In the genomic region with DNA sequence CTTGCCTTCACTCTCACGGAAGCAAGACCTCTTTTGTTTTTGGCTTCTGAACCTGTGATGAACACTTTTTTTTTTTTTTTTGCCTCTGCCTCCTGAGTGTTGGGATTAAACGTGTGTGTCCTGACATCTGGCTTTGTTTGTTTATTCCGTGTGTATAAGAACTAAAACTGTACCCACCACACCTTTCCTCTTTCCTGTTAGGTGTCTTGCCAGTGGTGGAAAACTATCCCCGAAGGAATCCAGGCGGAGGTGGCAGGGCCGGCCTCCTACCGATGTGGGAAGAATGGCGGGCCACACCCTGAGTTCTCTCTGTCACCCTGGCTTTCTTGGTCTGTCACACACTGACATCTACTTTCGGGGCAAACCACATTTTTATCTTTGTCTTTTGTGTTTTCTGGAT, we compare ENCODE assay signal across 23 mouse cellular contexts. TPM values are rescaled to one million over a fixed set of nuclear protein-coding genes. Genes with fewer than 3 reads are reported as not detected.
DNase-seq lines count a peak whose midpoint lies in the region; ATAC-seq and TF ChIP-seq lines count a peak whose summit lies in the region.
"Had no signal": no experiment of that assay in that cellular context is flagged by ENCODE, and none has a peak within 500 bp of the region (broad histone marks: within the 10 kb centered on the region; RNA-seq: fewer than 3 reads in every experiment).

No protein-coding gene starts in this region.

- intact Hi-C loops in heart, postnatal 10 days (cut with DNase I): no loop called here

- DNase-seq in heart, adult 8-10 months (ENCODE audit: low spot score): peak; percentile 77
- no peak for DNase-seq in heart, postnatal 10 days
- DNase-seq in kidney, postnatal 36 days: peak; percentile 48 to 78
- no peak for DNase-seq in kidney, adult 11 months
- no peak for DNase-seq in ES-E14 (ENCODE audit: low read depth, low spot score)
- DNase-seq in forebrain, embryonic 14.5 days (ENCODE audit: low spot score): no peak
- DNase-seq: adrenal gland, postnatal 10 days; cerebellum, postnatal 10 days had no signal

- no peak overlapping the region for H3K4me3 ChIP-seq in ES-E14 (ENCODE audit: insufficient read depth in 1 of 2, low read depth in 1 of 2, low read length in 2 of 2, poor library complexity in 1 of 2, severe bottlenecking in 1 of 2)
- H3K4me3 ChIP-seq in brown adipose tissue, adult 24 weeks (ENCODE audit: insufficient read depth, low read depth, low read length): no peak overlapping the region
- no peak overlapping the region for H3K4me3 ChIP-seq in forebrain, embryonic 14.5 days (ENCODE audit: low read depth, low read length)
- H3K4me3 ChIP-seq: embryonic facial prominence, embryonic 12.5 days; forebrain, embryonic 15.5 days; hindbrain, embryonic 15.5 days; intestine, embryonic 15.5 days; limb, embryonic 12.5 days; liver, embryonic 12.5 days; lung, embryonic 15.5 days had no signal

- 78% methylated on average over 9 of the region's 9 CpGs for WGBS in forebrain, embryonic 14.5 days

- no peak for ATAC-seq in forebrain, embryonic 14.5 days
- ATAC-seq: activated CD4-positive, CD25-positive, alpha-beta regulatory T cell, adult 4 months; forebrain, embryonic 15.5 days; intestine, embryonic 15.5 days; liver, embryonic 12.5 days; Patski had no signal

- peaks cover 9 to 25% of the 10 kb centered on the region in 2 experiments for H3K4me1 ChIP-seq in ES-E14 (ENCODE audit: control insufficient read depth in 2 of 2, insufficient read depth in 2 of 2, low read length in 2 of 2, poor library complexity in 1 of 2)
- H3K4me1 ChIP-seq in brown adipose tissue, adult 24 weeks (ENCODE audit: control insufficient read depth, insufficient read depth, insufficient read length, low read length): peaks cover 23% of the 10 kb centered on the region
- peaks cover 19% of the 10 kb centered on the region for H3K4me1 ChIP-seq in forebrain, embryonic 14.5 days (ENCODE audit: control insufficient read depth, insufficient read depth, low read length)
- H3K4me1 ChIP-seq: intestine, embryonic 15.5 days; limb, embryonic 12.5 days; liver, embryonic 12.5 days had no signal

- no peaks in the 10 kb centered on the region for H3K27me3 ChIP-seq in forebrain, embryonic 14.5 days (replicated peaks; ENCODE audit: control insufficient read depth, insufficient read depth, low read length)
- H3K27me3 ChIP-seq: embryonic facial prominence, embryonic 12.5 days; forebrain, embryonic 15.5 days; hindbrain, embryonic 15.5 days; intestine, embryonic 15.5 days; limb, embryonic 12.5 days; lung, embryonic 15.5 days; Patski had no signal

- H3K36me3 ChIP-seq in ES-E14 (ENCODE audit: control insufficient read depth, insufficient read depth, low read length, poor library complexity, severe bottlenecking): no peaks in the 10 kb centered on the region
- no peaks in the 10 kb centered on the region for H3K36me3 ChIP-seq in forebrain, embryonic 14.5 days (ENCODE audit: control insufficient read depth, insufficient read depth, low read length)
- H3K36me3 ChIP-seq: embryonic facial prominence, embryonic 12.5 days; forebrain, embryonic 15.5 days; hindbrain, embryonic 15.5 days; intestine, embryonic 15.5 days; limb, embryonic 12.5 days; liver, embryonic 12.5 days; lung, embryonic 15.5 days had no signal

- H3K9me3 ChIP-seq in ES-E14 (ENCODE audit: control insufficient read depth, insufficient read depth, low read depth, low read length): no peaks in the 10 kb centered on the region
- no peaks in the 10 kb centered on the region for H3K9me3 ChIP-seq in forebrain, embryonic 14.5 days (replicated peaks; ENCODE audit: control insufficient read depth, low read length)
- H3K9me3 ChIP-seq: embryonic facial prominence, embryonic 12.5 days; forebrain, embryonic 15.5 days; hindbrain, embryonic 15.5 days; intestine, embryonic 15.5 days; limb, embryonic 12.5 days; liver, embryonic 12.5 days; lung, embryonic 15.5 days had no signal

- no peak overlapping the region for H3K4me2 ChIP-seq in forebrain, embryonic 14.5 days (ENCODE audit: low read length)
- H3K4me2 ChIP-seq: embryonic facial prominence, embryonic 12.5 days; forebrain, embryonic 15.5 days; hindbrain, embryonic 15.5 days; intestine, embryonic 15.5 days; limb, embryonic 12.5 days; liver, embryonic 12.5 days; lung, embryonic 15.5 days had no signal

- no peak overlapping the region for H3K9ac ChIP-seq in ES-E14 (ENCODE audit: insufficient read depth, low read depth, low read length, poor library complexity, severe bottlenecking)
- H3K9ac ChIP-seq in forebrain, embryonic 14.5 days (ENCODE audit: low read length): no peak overlapping the region
- H3K9ac ChIP-seq: embryonic facial prominence, embryonic 12.5 days; forebrain, embryonic 15.5 days; hindbrain, embryonic 15.5 days; intestine, embryonic 15.5 days; limb, embryonic 12.5 days; liver, embryonic 12.5 days; lung, embryonic 15.5 days had no signal

- H3K27ac ChIP-seq in ES-E14 (ENCODE audit: insufficient read depth, low read depth, low read length, poor library complexity, severe bottlenecking): no peak overlapping the region
- peak overlapping the region; percentile 90 for H3K27ac ChIP-seq in brown adipose tissue, adult 24 weeks (replicated peaks; ENCODE audit: low read depth, low read length)
- no peak overlapping the region for H3K27ac ChIP-seq in forebrain, embryonic 14.5 days (ENCODE audit: low read depth, low read length)
- H3K27ac ChIP-seq: embryonic facial prominence, embryonic 12.5 days; forebrain, embryonic 15.5 days; hindbrain, embryonic 15.5 days; intestine, embryonic 15.5 days; limb, embryonic 12.5 days; liver, embryonic 12.5 days; lung, embryonic 15.5 days had no signal

- in situ Hi-C loops in ES-E14 (cut with MboI; ENCODE audit: low sequenced_read_pairs in 2 of 2, unreplicated experiment in 2 of 2): loop anchor here in 1 of 2 experiments (10.0 kb wide), 1 partner anchor 144 kb away; no protein-coding TSS in a partner anchor

TF ChIP-seq in ES-E14, 5 proteins besides CTCF, POLR2A, EP300 and RAD21:
- 0 out of 2 replicates have a peak, but pooled peaks have one; percentile 25 for TF ChIP-seq ZNF384 (IDR thresholded peaks at IDR 0.05; ENCODE audit: low read depth, low read length)
- TF ChIP-seq HCFC1 (IDR thresholded peaks at IDR 0.05; ENCODE audit: borderline replicate concordance, insufficient read depth, low read length): no peak
- no peak for TF ChIP-seq MAFK (IDR thresholded peaks at IDR 0.05; ENCODE audit: insufficient read depth, low read depth, low read length)
- no peak for TF ChIP-seq ZC3H11A (IDR thresholded peaks at IDR 0.05; ENCODE audit: borderline replicate concordance, low read depth, low read length)
- no peak for TF ChIP-seq CHD2 (IDR thresholded peaks at IDR 0.05; ENCODE audit: low read depth, low read length)

RNA-seq across cellular contexts. Expression of a gene that starts 8.3 kb away (rescaled TPM):
- 10 to 100 TPM; 42.4 to 53.8 (median 48.3) TPM for total RNA-seq in heart, adult 8-10 months (2022)
- 10 to 100 TPM; 36.5 to 45.1 TPM for total RNA-seq in heart, postnatal 10 days (2021)
- total RNA-seq in ES-E14 (2012; rRNA removed): 26.5 and 27.6 TPM in 2 replicates
- 15.9 and 16.4 TPM in 2 replicates for polyA plus RNA-seq in brown adipose tissue, adult 24 weeks (2012; ENCODE audit: insufficient read depth, insufficient read length, missing spikeins)
- polyA plus RNA-seq in forebrain, embryonic 14.5 days (2014; fragmentation: Nextera tagmentation; extraction: Ambion mirVana): 47.5 and 57.0 TPM in 2 replicates

RNA-seq across cellular contexts. Expression of a gene that starts 51.7 kb away (rescaled TPM):
- not detected for total RNA-seq in heart, adult 8-10 months (2022)
- total RNA-seq in heart, postnatal 10 days (2021): not detected
- not detected in 2 replicates for total RNA-seq in ES-E14 (2012; rRNA removed)
- polyA plus RNA-seq in brown adipose tissue, adult 24 weeks (2012; ENCODE audit: insufficient read depth, insufficient read length, missing spikeins): not detected in 2 replicates
- 4.3 and 5.5 TPM in 2 replicates for polyA plus RNA-seq in forebrain, embryonic 14.5 days (2014; fragmentation: Nextera tagmentation; extraction: Ambion mirVana)
- total RNA-seq: heart, postnatal 36 days had no signal
- polyA plus RNA-seq: C2C12; gonadal fat pad, adult 2 months; large intestine, adult 2 months; liver, embryonic 12.5 days; Patski; urinary bladder, adult 2 months had no signal

RNA-seq across cellular contexts. Expression of a gene that starts 54.0 kb away (rescaled TPM):
- 10 to 100 TPM; 26.2 to 30.4 (median 27.8) TPM for total RNA-seq in heart, adult 8-10 months (2022)
- 10 to 100 TPM; 60.3 to 67.5 TPM for total RNA-seq in heart, postnatal 10 days (2021)
- total RNA-seq in ES-E14 (2012; rRNA removed): 39.5 and 43.2 TPM in 2 replicates
- polyA plus RNA-seq in brown adipose tissue, adult 24 weeks (2012; ENCODE audit: insufficient read depth, insufficient read length, missing spikeins): 7.1 and 23.0 TPM in 2 replicates
- 41.4 and 56.5 TPM in 2 replicates for polyA plus RNA-seq in forebrain, embryonic 14.5 days (2014; fragmentation: Nextera tagmentation; extraction: Ambion mirVana)

Comparison
In these comparisons a context has a peak if more than half of its experiments do, and no peak if none do; other contexts are left out.
1. DNase-seq: peak in heart, adult 8-10 months (single experiment) and kidney, postnatal 36 days (2 of 2); none in heart, postnatal 10 days (0 of 2), kidney, adult 11 months (single experiment), ES-E14 (single experiment) and forebrain, embryonic 14.5 days (single experiment).